Mouse (Mus musculus) urinary bladder, adult 18-20 months (tissue): ENCODE measurements around the gene Olfr1416.
"Not testable (repeated sequence)": the region's sequence is repeated elsewhere in the genome, so short reads cannot be mapped to it uniquely, and the experiment has no call there.

Source experiments
- DNase-seq, 2 experiments: peaks; one replicate each; pipeline ENCODE4 v3.0.0; 2022; ENCODE audit warnings: low spot score in 2 of 2, mixed read lengths in 2 of 2

Olfr1416 gene

DNA sequence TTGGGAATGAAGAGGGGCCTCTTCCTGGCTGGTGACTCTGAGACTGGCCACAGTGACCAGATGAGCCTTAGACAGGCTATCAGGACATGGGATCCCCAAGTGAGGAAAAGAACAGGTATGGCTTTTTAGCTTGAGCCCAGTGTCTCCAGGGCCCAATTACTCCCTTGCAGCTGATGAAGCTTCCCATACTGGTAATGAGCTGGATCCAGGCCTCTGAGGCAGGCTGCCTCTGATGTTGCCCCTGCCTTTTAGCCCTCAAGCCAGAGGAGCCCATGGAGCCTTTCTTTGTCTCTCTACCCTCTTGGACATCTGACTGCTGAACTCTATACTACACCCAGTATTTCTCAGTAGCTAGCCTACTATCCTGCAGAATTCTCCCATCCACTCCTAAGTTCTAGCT, at the start of gene Olfr1416:
Gene Olfr1416 (minus strand): TSS at position 101 of the 400 bp plus-strand sequence.
- DNase-seq = no peak

- no peak for DNase-seq
Measured at GRCm38 (mm10) chr1:92523764-92524163, 38.9 kb upstream of the Olfr1416 start.

- DNase-seq = peak in 1 of 2 experiments; percentile 2
Measured at GRCm38 (mm10) chr1:92521376-92521775, 36.5 kb upstream of the Olfr1416 start.

- no peak for DNase-seq
Measured at GRCm38 (mm10) chr1:92519046-92519445, 34.1 kb upstream of the Olfr1416 start.

DNA sequence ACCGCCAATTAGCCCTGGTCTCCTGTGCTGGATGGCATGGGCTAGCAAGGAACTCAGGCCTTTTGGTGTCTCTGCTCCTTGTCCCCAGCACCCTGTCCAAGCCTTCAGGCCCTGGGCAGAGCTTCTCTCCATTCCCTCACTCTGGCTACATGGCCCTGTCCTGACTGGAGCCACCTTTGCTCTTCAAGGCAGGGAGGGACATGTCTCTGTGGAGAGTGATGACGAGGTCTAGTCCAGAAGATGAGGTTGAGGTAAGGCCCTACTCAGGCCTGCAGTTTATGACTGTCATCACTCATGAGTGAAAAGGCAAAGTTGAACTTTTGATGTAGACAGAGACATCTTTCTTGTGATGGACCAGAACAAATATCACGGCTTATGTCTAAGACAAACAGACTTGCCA, 33.6 kb upstream of the Olfr1416 start, which contains the start of gene Olfr1414:
Gene Olfr1414 (minus strand): TSS at position 101 of the 400 bp plus-strand sequence.
- DNase-seq = no peak

DNA sequence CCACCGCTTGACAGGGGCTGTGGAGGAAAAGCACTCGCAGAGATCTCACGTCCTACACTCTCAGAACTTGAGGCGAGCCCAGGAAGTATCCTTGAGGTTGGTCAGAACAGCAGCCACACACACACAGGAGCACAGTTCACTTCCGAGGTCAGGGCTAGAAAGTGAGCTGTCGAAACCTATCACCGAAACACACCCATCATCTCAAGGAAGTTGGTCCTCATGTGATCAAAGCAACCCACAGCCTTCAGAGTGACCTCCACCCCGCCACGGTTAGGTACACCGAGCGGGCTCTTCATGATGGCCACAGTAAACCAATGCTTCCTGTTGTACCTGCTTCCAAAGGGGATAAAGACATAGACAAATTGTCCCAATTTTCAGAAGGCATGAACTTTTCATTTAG, 30.5 kb upstream of the Olfr1416 start:
- no peak for DNase-seq

- DNase-seq = not testable (repeated sequence)
Measured at GRCm38 (mm10) chr1:92511646-92512045, 26.7 kb upstream of the Olfr1416 start.

GRCm38 (mm10) chr1:92496001-92496400, 11.1 kb upstream of the Olfr1416 start, which contains the start of gene Olfr1415:
Gene Olfr1415 (minus strand): TSS chr1:92496101.
- DNase-seq = no peak

DNA sequence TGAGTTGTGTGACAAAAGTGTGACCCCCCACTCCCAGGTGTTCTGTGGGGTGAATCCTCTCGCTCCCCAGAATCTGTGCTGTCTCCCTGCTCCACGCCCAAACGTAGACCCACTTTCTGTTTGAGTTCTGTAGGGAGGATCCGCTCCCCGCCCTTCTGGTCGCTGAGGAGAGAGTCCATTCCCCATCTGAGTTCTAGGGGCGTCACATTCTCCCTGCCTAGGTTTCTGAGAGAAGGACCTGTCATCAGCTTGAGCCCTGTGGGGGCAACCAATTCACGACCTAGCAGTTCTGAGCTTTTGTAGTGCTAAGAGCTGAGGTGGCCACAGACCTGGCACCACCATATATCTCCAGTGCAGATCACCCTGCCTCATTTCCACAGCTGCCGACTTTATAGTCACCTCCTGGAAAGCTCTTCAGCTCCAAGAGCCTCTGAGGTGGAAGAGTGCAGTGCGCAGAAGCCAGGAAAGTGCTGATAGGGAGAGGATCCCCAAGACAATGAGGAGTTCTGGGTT, 10.8 kb downstream of the Olfr1416 start:
- no peak for DNase-seq

DNA sequence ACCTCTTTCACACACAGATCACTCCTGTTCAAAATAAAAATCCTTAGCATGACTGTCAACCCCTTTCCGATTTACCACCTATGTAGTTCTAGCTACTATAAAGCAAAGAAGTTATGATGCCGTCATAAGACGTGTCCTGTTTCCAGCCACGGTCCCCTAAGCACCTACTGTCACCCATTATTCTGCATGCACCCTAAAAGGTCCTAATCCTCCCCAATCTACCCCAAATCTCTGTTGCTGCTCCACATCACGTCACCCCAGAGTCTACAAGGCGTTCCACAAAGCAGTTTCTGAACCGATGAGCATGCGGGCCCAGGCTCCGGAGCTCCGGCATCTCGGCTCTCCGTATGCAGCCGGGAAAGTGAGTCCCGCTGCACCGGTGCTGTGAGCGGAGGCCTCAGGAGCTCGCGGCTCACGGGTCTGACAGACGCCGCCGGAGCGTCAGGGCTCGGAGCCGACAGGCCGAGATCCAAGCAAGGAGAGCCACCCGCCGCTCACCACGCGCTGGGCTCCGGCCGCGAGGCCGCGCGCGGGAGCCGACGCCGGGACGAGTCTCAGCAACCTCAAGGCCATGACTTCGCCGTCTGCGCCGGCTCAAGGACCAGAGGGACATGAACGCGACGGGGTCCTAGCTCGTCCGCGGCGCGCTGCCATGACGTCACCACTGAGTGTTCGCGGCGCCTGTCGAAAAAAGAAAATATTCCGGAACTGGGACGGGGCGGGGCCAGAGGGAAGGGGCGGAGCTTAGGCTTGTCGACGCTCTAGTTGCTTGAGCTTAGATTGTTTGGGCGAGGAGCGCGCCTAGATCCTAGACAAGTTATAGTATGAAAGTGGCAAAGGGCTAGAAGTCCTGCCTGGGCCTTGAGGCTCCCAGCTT, 11.5 kb downstream of the Olfr1416 start, which contains the start of gene Ndufa10:
Gene Ndufa10 (minus strand): TSS at position 696 of the 877 bp plus-strand sequence.
- peak; percentile 89 to 94 for DNase-seq

GRCm38 (mm10) chr1:92468891-92469290, 16.0 kb downstream of the Olfr1416 start:
- DNase-seq = no peak

GRCm38 (mm10) chr1:92458416-92458815, 26.5 kb downstream of the Olfr1416 start:
- DNase-seq = no peak

- DNase-seq = no peak
Measured at GRCm38 (mm10) chr1:92457758-92458157, 27.2 kb downstream of the Olfr1416 start.

- no peak for DNase-seq
Measured at GRCm38 (mm10) chr1:92453751-92454445, 31.0 kb downstream of the Olfr1416 start.

- no peak for DNase-seq
Measured at GRCm38 (mm10) chr1:92448293-92448692, 36.6 kb downstream of the Olfr1416 start.

GRCm38 (mm10) chr1:92441453-92442063, 43.4 kb downstream of the Olfr1416 start:
- no peak for DNase-seq

DNA sequence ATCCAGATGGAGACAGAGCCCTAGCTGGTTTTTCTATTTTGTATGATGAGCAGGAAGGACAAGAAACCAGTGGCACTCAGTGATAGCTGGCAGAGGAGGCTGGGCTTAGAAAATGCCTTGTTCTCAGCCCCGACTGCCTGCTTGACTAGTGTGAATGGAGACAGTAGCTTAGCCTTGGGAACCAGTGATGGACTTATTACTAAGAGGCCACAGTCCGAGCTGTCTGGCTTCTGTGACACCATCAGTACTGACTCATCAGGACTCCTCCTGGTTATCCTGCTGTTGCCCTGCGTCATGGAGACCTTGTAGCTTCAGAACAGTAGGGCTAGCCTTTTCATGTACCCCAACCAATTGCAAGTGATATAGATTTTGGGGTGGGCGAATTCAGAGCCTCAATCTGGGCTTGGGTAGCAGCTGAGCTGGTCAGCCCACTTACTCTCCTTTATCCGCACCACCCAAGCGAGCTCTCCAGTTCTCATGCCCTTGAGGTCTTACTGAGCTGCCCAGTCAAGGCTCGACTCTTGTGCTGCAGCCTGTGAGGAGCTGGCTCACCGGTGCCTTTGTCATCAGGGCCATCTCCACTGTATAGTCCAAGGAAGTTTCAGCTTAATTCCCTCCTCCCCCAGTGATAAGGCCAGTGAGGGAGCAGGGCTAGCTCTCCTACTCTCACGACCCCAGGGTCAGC, 44.7 kb downstream of the Olfr1416 start:
- no peak for DNase-seq

DNA sequence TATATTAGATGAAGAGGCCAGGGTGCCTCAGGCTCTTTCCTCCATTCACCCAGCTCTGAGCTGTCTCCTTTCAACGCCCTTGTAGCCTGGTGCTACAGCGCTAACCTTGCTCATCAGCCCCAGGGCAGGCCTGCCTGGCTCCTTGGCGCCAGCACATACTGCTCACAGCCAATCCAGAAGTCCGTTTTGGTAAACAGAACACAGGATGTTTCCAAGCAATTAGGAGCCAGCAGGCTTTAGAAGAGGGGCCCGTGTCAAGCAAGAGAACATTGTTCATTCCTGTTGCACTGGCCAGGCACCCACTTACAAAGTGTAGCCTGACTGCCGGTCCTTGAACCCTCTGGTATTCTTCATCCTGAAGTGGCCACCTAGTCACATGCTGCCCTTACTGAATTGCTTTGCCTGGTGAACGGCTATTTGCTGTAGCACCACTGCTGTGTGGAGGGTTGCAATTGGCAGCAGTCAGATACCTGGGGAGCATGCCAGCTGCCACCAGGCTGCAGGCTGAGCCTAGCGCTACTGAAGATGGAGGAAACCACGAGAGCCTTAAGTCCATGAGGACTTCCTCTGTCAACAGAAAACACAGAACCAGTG, 47.1 kb downstream of the Olfr1416 start:
- no peak for DNase-seq

DNA sequence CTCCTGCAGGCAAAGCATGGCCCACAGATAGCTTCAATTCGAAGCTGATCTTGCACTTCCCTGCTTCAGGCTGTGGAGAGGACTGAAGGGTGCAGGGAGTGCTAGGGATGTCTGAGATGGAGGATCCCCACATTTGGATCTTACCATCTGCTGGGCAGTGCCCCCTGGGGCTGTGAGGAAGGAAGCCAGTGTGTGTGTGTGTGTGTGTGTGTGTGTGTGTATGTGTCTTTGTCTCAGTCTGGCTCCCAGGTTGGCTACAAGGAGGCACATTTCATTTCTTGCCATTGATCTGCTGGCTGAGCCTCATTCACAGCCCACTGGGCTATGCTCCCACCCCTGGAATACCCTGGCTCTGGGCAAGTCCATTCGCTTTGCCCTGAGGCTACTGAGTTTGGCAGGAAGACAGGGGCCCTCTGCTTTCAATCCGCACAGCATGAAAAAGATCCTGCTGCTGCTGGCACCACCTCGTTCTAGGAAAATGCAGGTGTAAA, 48.0 kb downstream of the Olfr1416 start:
- no peak for DNase-seq

GRCm38 (mm10) chr1:92434986-92435385, 49.9 kb downstream of the Olfr1416 start:
- no peak for DNase-seq

- DNase-seq = no peak
Measured at GRCm38 (mm10) chr1:92432791-92433190, 52.1 kb downstream of the Olfr1416 start.
